Mouse (Mus musculus): ENCODE measurements around the gene Tmem132b. TPM values are rescaled to one million over a fixed set of nuclear protein-coding genes. Genes with fewer than 3 reads are reported as not detected.

Gene Tmem132b
- polyA plus RNA-seq, 1 experiment, result 8.2 TPM

DNA sequence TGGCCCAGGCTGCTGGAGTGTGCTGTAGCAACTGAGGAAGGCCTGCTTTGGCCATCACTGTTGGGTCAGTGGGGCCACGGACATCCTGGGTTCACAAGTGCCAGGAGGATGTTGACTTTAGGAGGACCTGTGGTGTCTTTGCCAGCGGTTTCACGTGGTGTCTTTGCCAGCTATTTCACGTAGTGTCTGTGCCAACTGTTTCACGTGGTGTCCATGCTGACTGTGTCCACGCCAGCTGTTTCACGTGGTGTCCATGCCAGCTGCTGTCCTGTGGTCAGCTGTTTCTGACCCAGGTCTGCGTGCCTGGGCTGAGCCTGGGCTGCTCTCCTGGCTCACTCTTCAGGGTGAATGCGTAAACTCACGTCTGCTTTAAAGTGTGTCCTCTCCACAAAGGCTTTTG is 35.9 kb upstream of the Tmem132b start:
- TF ChIP-seq CTCF (IDR thresholded peaks at IDR 0.05; ENCODE audit: borderline replicate concordance, extremely low read depth, insufficient read depth, insufficient read length) (no peak), POLR2A (IDR thresholded peaks at IDR 0.05; ENCODE audit: borderline replicate concordance, extremely low read depth, insufficient read depth, insufficient read length, poor library complexity, severe bottlenecking) (no peak)
- no peak for DNase-seq (ENCODE audit: low read depth)

DNA sequence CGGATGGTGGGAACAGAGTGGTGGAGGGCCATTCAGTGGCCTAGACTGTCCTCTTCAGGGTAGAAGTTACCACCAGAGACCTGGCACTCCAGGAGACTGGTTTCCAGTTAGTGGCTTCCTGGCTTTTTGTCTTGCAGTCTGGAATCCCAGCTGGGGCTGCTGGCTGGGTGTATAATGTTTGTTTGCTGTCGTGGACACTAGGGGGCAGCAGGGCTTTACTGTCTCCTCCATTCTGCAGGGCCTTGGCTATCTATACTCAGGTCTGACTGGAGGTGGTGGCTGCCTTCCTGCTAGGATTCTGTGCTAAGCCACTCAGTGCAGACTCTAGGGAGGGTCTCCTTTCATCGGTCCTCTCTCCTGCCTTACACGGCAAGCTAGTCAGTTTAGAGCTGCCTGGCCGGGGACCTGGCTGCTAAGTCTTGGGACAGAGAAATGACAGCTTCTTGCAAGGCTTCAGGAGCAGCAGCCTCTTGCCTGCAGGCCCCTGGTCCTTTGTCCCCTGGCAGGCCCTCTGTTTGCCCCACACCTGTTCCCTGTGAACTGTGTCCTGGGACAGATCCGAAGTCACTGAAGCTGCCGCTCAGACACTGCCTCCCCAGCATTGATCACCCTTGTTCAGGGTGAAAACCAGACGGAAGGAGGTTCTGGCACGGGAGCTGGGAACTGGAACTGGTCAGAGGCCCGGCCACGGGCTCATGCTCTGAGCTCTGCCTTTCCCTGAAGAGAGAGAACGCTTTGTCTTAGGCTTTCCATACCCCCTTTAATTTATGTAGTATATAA is 33.6 kb upstream of the Tmem132b start:
- DNase-seq (ENCODE audit: low read depth), result peak; percentile 84
- peak; percentile 76 for TF ChIP-seq CTCF (IDR thresholded peaks at IDR 0.05; ENCODE audit: borderline replicate concordance, extremely low read depth, insufficient read depth, insufficient read length)
- no peak for TF ChIP-seq POLR2A (IDR thresholded peaks at IDR 0.05; ENCODE audit: borderline replicate concordance, extremely low read depth, insufficient read depth, insufficient read length, poor library complexity, severe bottlenecking)

DNA sequence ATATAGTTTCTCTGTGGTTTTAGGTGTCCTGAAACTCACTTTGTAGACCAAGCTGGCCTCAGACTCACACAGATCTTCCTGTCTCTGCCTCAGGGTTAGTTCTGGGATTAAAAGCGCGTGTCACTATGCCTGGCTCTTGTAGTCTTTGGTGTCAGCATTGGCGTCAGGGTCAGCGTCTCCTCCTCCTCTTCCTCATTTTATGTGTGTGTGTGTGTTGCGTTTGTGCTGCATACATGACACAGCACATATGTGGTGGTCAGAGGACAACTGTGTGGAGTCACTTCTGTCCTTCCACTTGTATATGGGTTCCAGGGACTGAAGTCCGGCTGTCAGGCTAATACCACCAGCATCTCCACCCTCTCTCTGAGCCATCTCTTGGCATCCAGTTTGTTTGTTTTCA is 30.1 kb upstream of the Tmem132b start:
- TF ChIP-seq CTCF (IDR thresholded peaks at IDR 0.05; ENCODE audit: borderline replicate concordance, extremely low read depth, insufficient read depth, insufficient read length), result no peak
- no peak for TF ChIP-seq POLR2A (IDR thresholded peaks at IDR 0.05; ENCODE audit: borderline replicate concordance, extremely low read depth, insufficient read depth, insufficient read length, poor library complexity, severe bottlenecking)

DNA sequence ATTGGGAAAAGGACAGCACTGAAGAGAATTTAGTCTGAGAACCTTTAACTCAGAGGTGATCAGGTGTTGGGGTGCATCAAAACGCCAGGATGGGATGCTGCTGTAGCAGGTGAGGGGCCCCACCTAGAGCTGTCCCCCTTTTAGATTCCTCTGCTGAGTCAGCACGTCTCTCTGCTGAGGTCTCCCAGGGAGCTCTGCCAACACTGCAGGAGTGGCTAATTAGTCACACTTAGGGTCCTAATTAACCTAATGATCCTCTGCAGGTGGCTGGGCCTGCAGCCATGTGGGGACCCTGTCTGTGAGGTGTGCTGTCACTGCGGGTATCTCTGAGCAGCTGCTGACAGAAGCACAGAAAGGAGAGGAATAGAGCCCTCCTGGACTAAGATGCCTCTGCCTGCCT is 29.4 kb upstream of the Tmem132b start:
- TF ChIP-seq CTCF (IDR thresholded peaks at IDR 0.05; ENCODE audit: borderline replicate concordance, extremely low read depth, insufficient read depth, insufficient read length), result no peak
- no peak for TF ChIP-seq POLR2A (IDR thresholded peaks at IDR 0.05; ENCODE audit: borderline replicate concordance, extremely low read depth, insufficient read depth, insufficient read length, poor library complexity, severe bottlenecking)
- peak; percentile 59 for DNase-seq (ENCODE audit: low read depth)

More for the DNA sequence above, 30.1 kb upstream of the Tmem132b start:
- no peak for DNase-seq (ENCODE audit: low read depth)

DNA sequence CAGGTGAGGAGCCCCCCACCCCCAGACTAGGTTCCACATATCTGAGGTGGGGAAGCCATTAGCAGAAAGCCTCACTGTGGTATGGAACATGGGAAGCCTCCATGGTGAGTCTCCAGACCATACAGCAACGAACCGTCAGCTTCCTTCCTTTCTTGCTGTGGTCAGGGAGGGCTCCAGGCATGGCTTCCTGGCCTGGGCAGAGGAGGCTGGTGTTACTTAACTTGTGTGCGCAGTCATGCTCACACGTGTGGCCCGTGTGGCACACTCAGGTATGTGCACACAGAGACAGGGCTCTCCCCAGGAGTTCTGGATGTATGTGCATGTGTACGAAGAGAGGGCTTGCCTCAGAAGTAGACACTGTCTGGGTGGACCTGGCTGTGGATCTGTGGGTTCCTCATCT is 27.9 kb upstream of the Tmem132b start:
- no peak for TF ChIP-seq POLR2A (IDR thresholded peaks at IDR 0.05; ENCODE audit: borderline replicate concordance, extremely low read depth, insufficient read depth, insufficient read length, poor library complexity, severe bottlenecking)
- no peak for TF ChIP-seq CTCF (IDR thresholded peaks at IDR 0.05; ENCODE audit: borderline replicate concordance, extremely low read depth, insufficient read depth, insufficient read length)
- DNase-seq (ENCODE audit: low read depth), result no peak

DNA sequence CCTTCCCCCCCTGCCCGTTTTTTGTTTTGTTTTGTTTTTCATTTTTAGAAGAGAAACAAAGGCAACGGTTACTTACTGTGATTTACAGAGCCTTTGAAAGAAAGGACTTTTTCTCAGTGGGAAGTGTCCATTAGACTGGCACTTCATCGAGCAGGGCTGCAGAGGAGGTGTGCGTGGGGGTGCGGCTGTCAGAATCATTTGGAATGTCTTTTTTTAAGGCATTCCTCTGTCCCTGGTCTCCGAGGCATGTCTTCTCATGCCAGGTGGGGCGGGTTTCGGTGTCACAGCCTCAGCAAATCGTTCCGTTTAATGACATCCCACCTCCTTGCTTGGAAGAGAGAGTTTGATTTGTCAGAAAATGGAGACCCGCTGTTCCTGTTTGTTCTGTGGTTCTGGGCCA is 26.9 kb upstream of the Tmem132b start:
- TF ChIP-seq CTCF (IDR thresholded peaks at IDR 0.05; ENCODE audit: borderline replicate concordance, extremely low read depth, insufficient read depth, insufficient read length) (no peak), POLR2A (IDR thresholded peaks at IDR 0.05; ENCODE audit: borderline replicate concordance, extremely low read depth, insufficient read depth, insufficient read length, poor library complexity, severe bottlenecking) (no peak)
- no peak for DNase-seq (ENCODE audit: low read depth)

DNA sequence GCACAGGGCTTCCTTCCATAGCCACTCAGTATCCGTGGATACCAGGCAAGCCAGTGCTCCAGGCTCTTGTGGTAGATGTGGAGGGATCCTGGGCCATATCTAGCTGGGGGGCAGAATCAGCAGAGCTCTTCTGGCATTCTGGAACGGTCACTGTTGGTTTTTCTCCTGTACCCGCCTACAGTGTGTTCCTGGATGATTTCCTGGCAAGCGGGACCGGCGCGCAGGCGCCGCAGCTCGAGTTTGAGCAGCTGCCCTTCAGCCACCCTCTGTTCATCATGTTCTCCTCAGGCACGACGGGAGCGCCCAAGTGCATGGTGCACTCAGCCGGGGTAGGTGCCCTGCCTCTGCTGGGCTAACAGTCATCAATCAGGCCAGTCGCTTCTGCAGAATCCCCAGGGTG is 25.6 kb upstream of the Tmem132b start:
- no peak for DNase-seq (ENCODE audit: low read depth)
- TF ChIP-seq POLR2A (IDR thresholded peaks at IDR 0.05; ENCODE audit: borderline replicate concordance, extremely low read depth, insufficient read depth, insufficient read length, poor library complexity, severe bottlenecking) (no peak), CTCF (IDR thresholded peaks at IDR 0.05; ENCODE audit: borderline replicate concordance, extremely low read depth, insufficient read depth, insufficient read length) (no peak)

DNA sequence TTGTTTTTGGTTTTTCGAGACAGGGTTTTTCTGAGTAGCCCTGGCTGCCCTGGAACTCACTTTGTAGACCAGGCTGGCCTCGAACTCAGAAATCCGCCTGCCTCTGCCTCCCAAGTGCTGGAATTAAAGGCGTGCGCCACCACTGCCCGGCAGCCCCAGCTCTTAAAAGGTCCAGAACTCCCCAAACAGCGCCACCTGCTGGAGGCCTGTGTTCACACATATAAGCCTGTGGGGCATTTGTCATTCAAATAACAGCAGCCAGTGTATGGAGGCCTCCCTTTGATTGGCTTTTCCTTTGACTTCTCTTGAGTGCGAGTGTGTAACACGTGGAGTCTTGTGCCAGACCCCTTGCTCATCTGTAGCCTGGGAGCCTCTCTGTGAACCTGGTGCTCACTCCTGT is 24.0 kb upstream of the Tmem132b start:
- peak; percentile 24; the same call in 1 of the 2 replicates for TF ChIP-seq CTCF (IDR thresholded peaks at IDR 0.05; ENCODE audit: borderline replicate concordance, extremely low read depth, insufficient read depth, insufficient read length)
- TF ChIP-seq POLR2A (IDR thresholded peaks at IDR 0.05; ENCODE audit: borderline replicate concordance, extremely low read depth, insufficient read depth, insufficient read length, poor library complexity, severe bottlenecking), result no peak
- DNase-seq (ENCODE audit: low read depth), result no peak

DNA sequence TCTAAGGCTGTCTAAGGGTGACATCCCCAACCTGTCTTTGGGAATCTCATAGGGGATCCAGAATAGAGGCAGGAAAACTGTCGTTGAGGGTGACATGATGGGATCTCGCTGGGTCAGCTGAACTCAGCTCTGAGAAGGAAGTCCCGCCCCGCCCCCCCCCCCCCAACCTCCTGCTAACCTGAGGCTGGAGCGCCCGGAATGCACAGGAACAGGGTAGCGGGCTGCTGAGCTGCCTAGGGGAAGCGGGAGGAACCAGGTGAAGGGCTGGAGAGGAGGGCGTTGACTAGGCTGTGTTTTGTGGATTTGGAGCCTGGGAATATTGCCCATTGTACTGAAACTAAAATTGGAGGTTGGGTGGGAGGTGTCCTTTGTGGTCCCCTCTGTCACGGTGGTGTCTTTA is 23.6 kb upstream of the Tmem132b start:
- TF ChIP-seq POLR2A (IDR thresholded peaks at IDR 0.05; ENCODE audit: borderline replicate concordance, extremely low read depth, insufficient read depth, insufficient read length, poor library complexity, severe bottlenecking) (no peak), CTCF (IDR thresholded peaks at IDR 0.05; ENCODE audit: borderline replicate concordance, extremely low read depth, insufficient read depth, insufficient read length) (no peak)
- no peak for DNase-seq (ENCODE audit: low read depth)

DNA sequence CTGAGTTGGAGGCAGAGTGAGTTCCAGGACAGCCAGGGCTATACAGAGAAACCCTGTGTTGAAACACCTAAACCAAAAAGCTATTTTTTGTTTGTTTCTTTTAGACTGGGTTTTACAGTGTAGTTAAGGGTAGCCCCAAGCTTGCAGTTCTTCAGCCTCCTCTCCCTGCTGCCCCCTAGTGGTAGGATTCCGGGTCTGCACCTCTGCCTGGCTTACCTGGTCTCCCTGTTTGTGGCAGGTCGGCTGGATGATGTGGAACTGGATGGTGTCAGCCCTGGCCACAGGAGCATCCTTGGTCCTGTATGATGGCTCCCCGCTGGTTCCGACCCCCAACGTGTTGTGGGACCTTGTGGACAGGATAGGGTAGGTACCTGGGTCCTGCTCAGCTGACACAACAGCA is 22.0 kb upstream of the Tmem132b start:
- TF ChIP-seq CTCF (IDR thresholded peaks at IDR 0.05; ENCODE audit: borderline replicate concordance, extremely low read depth, insufficient read depth, insufficient read length) (peak; percentile 81), POLR2A (IDR thresholded peaks at IDR 0.05; ENCODE audit: borderline replicate concordance, extremely low read depth, insufficient read depth, insufficient read length, poor library complexity, severe bottlenecking) (no peak)
- peak; percentile 42 for DNase-seq (ENCODE audit: low read depth)

DNA sequence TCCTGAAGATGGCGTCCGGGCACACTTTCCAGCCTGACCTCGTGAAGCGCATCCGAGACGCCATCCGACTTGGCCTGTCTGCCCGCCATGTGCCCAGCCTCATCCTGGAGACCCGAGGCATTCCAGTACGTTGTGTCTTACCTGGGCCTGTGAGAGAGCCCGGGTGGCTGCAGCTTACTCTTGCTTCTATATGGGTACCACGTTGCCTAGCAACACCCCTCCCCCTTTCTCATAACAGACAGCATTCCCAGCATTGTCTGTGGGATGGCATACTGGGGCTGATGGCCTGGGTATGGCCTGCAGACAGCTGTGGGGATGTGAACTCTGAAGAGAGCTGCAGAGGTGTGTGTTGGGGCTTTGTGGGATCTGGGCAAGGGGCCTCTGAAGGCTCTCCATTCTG is 16.6 kb upstream of the Tmem132b start:
- peak; percentile 60 for DNase-seq (ENCODE audit: low read depth)

DNA sequence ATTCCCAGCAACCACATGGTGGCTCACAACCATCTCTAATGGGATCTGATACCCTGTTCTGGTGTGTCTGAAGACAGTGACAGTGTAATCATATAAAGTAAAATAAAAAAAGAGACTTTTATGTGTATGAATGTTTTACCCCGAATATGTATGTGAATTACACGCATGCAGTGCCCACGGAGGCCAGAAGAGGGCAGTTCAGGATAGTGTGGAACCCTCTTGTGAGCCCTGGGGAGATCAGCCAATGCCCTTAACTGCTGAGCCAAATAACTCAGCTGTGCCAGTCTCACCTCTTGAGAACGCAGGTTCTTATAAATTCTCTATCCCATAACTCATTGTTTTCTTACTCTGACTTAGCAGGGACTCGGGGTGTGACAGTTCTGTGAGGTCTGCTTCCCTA is 12.9 kb upstream of the Tmem132b start:
- TF ChIP-seq POLR2A (IDR thresholded peaks at IDR 0.05; ENCODE audit: borderline replicate concordance, extremely low read depth, insufficient read depth, insufficient read length, poor library complexity, severe bottlenecking) (no peak), CTCF (IDR thresholded peaks at IDR 0.05; ENCODE audit: borderline replicate concordance, extremely low read depth, insufficient read depth, insufficient read length) (peak; percentile 66)
- DNase-seq (ENCODE audit: low read depth), result peak; percentile 44

More for the DNA sequence above, 16.6 kb upstream of the Tmem132b start:
- TF ChIP-seq CTCF (IDR thresholded peaks at IDR 0.05; ENCODE audit: borderline replicate concordance, extremely low read depth, insufficient read depth, insufficient read length) (no peak), POLR2A (IDR thresholded peaks at IDR 0.05; ENCODE audit: borderline replicate concordance, extremely low read depth, insufficient read depth, insufficient read length, poor library complexity, severe bottlenecking) (no peak)
